ENCODE assay signal across 15 mouse cellular contexts in genomic region chr11:119817898-119818297, GRCm38 (mm10).
DNase-seq lines count a peak whose midpoint lies in the region; ATAC-seq and TF ChIP-seq lines count a peak whose summit lies in the region.
"Had no signal": no experiment of that assay in that cellular context is flagged by ENCODE, and none has a peak within 500 bp of the region (broad histone marks: within the 10 kb centered on the region; RNA-seq: fewer than 3 reads in every experiment).

No protein-coding gene starts in this region.

- no peaks in the 10 kb centered on the region for H3K27me3 ChIP-seq in heart, embryonic 13.5 days (replicated peaks)
- no peaks in the 10 kb centered on the region for H3K27me3 ChIP-seq in heart, embryonic 11.5 days (ENCODE audit: control insufficient read depth, insufficient read depth, low read length)
- H3K27me3 ChIP-seq in C2C12 (ENCODE audit: control insufficient read depth, insufficient read depth, insufficient read length) = no peaks in the 10 kb centered on the region
- H3K27me3 ChIP-seq: CH12.LX had no signal

- H3K36me3 ChIP-seq in heart, embryonic 13.5 days = peaks cover 47% of the 10 kb centered on the region
- no peaks in the 10 kb centered on the region; the same call in 1 of the 2 replicates for H3K36me3 ChIP-seq in heart, embryonic 11.5 days (ENCODE audit: control insufficient read depth, insufficient read depth, low read length)
- peaks cover 46% of the 10 kb centered on the region for H3K36me3 ChIP-seq in C2C12 (ENCODE audit: control insufficient read depth, insufficient read depth)

- 48% methylated on average over 3 of the region's 3 CpGs for WGBS in heart, embryonic 13.5 days
- WGBS in heart, embryonic 11.5 days (ENCODE audit: insufficient replicate concordance) = 53% methylated on average over 3 of the region's 3 CpGs

- H3K27ac ChIP-seq in heart, embryonic 13.5 days (replicated peaks) = peak overlapping the region; percentile 33; the same call in 1 of the 2 replicates
- no peak overlapping the region for H3K27ac ChIP-seq in heart, embryonic 11.5 days (ENCODE audit: low read depth, low read length)
- H3K27ac ChIP-seq: gastrocnemius, adult 2 months had no signal

- TF ChIP-seq CTCF in C2C12 (IDR thresholded peaks at IDR 0.05; ENCODE audit: control insufficient read depth, insufficient read depth, insufficient read length) = no peak

- peak; percentile 25 for DNase-seq in MN1 (ENCODE audit: low spot score)
- DNase-seq in cerebellum, postnatal 14 days = peak; percentile 55 to 58
- no peak for DNase-seq in urinary bladder, adult 2 months (ENCODE audit: low spot score)
- no peak for DNase-seq in B cell, adult 2 months
- DNase-seq: gastrocnemius, adult 2 months; kidney, adult 11 months; kidney, postnatal 25 days; right cerebral cortex, postnatal 4 days; thymus, adult 18-20 months had no signal

- H3K9me3 ChIP-seq in heart, embryonic 13.5 days = no peaks in the 10 kb centered on the region
- H3K9me3 ChIP-seq in heart, embryonic 11.5 days (replicated peaks; ENCODE audit: control insufficient read depth, low read length) = no peaks in the 10 kb centered on the region
- H3K9me3 ChIP-seq: embryonic facial prominence, embryonic 10.5 days; megakaryocyte, embryonic 14.5 days had no signal

- no peak overlapping the region for H3K9ac ChIP-seq in heart, embryonic 13.5 days
- no peak overlapping the region for H3K9ac ChIP-seq in heart, embryonic 11.5 days (ENCODE audit: low read depth, low read length)

- no peaks in the 10 kb centered on the region for H3K79me3 ChIP-seq in C2C12 (ENCODE audit: low read depth)

- H3K4me3 ChIP-seq in heart, embryonic 13.5 days = no peak overlapping the region
- H3K4me3 ChIP-seq in heart, embryonic 11.5 days (ENCODE audit: low read depth, low read length) = no peak overlapping the region
- H3K4me3 ChIP-seq in C2C12 (ENCODE audit: insufficient read depth, poor library complexity, severe bottlenecking) = no peak overlapping the region
- H3K4me3 ChIP-seq: embryonic facial prominence, embryonic 10.5 days; gastrocnemius, adult 2 months; megakaryocyte, embryonic 14.5 days had no signal

- peaks cover 26% of the 10 kb centered on the region for H3K4me1 ChIP-seq in heart, embryonic 13.5 days
- peaks cover 22% of the 10 kb centered on the region for H3K4me1 ChIP-seq in heart, embryonic 11.5 days (ENCODE audit: control insufficient read depth, insufficient read depth, low read length)

- H3K79me2 ChIP-seq in C2C12 (ENCODE audit: control insufficient read depth, insufficient read depth) = peaks cover 14% of the 10 kb centered on the region

- H3K4me2 ChIP-seq in heart, embryonic 13.5 days = no peak overlapping the region
- H3K4me2 ChIP-seq in heart, embryonic 11.5 days = no peak overlapping the region

- H3ac ChIP-seq in C2C12 (ENCODE audit: control insufficient read depth, insufficient read length, low read depth) = no peak overlapping the region

- ATAC-seq in heart, embryonic 13.5 days (ENCODE audit: extremely low read depth, insufficient number of reproducible peaks, low FRiP score, low TSS enrichment) = no peak
- no peak for ATAC-seq in heart, embryonic 11.5 days (replicated peaks; ENCODE audit: insufficient number of reproducible peaks, low FRiP score, low TSS enrichment)

TF ChIP-seq in C2C12, 6 proteins besides CTCF, POLR2A, EP300 and RAD21:
- TF ChIP-seq MYOG (IDR thresholded peaks at IDR 0.05; ENCODE audit: control insufficient read depth, extremely low read depth, insufficient read length) (no peak), MAX (IDR thresholded peaks at IDR 0.05) (no peak), CEBPB (IDR thresholded peaks at IDR 0.05; ENCODE audit: low read depth) (no peak), MYOD1 (IDR thresholded peaks at IDR 0.05; ENCODE audit: control insufficient read depth, insufficient read length, low read depth) (peak; percentile 19), USF1 (IDR thresholded peaks at IDR 0.05; ENCODE audit: low read depth) (no peak)

Comparison
In these comparisons a context has a peak if more than half of its experiments do, and no peak if none do; other contexts are left out.
1. DNase-seq: peak in MN1 (single experiment) and cerebellum, postnatal 14 days (2 of 2); none in urinary bladder, adult 2 months (single experiment) and B cell, adult 2 months (0 of 2).